Mouse (Mus musculus) heart, adult 2 months (tissue): Measurements from ENCODE around the gene Kcnk13.

Experiments used
- CTCF ChIP-seq: fragments of 200-600 bp; IDR thresholded peaks from 2 replicates; pipeline ENCODE4 v1.8.1; 2022; ENCODE audit warnings: antibody characterized with exemption, mild to moderate bottlenecking, moderate library complexity
- POLR2A ChIP-seq: fragments of 200-500 bp; IDR thresholded peaks from 2 replicates; pipeline ENCODE4 v1.6.1; 2011; ENCODE audit warnings: mild to moderate bottlenecking, low read depth, low read length, control low read depth; ENCODE audit not compliant: insufficient read depth

GRCm38 (mm10) chr12:100023821-100024365 is 59.6 kb downstream of the Kcnk13 start:
- no peak for TF ChIP-seq CTCF
- no peak for TF ChIP-seq POLR2A
